Mouse (Mus musculus): ENCODE measurements around the gene Pdzd8. TPM values are rescaled to one million over a fixed set of nuclear protein-coding genes. Genes with fewer than 3 reads are reported as not detected.

The Pdzd8 gene
- polyA plus RNA-seq, 1 experiment from 2014 or later: 10.5 TPM

GRCm38 (mm10) chr19:59264838-59265532, 80.6 kb downstream of the Pdzd8 start:
- ATAC-seq (ENCODE audit: low FRiP score, low read depth): no peak
- no peak overlapping the region for H3K27ac ChIP-seq (replicated peaks)
- H3K9ac ChIP-seq: no peak overlapping the region
- no peak overlapping the region for H3K4me2 ChIP-seq
- no peaks in the 10 kb centered on the region for H3K36me3 ChIP-seq
- H3K4me3 ChIP-seq: no peak overlapping the region
- 0 out of 2 replicates have a peak, but pooled peaks cover 6% of the 10 kb centered on the region for H3K27me3 ChIP-seq
- no peaks in the 10 kb centered on the region for H3K9me3 ChIP-seq
- peaks cover 29% of the 10 kb centered on the region for H3K4me1 ChIP-seq (replicated peaks)
- WGBS: 54% methylated on average over 9 of the region's 9 CpGs

GRCm38 (mm10) chr19:59263171-59263570, 82.4 kb downstream of the Pdzd8 start:
- 87% methylated on average over 9 of the region's 9 CpGs for WGBS
- Histone ChIP-seq H3K9me3 (no peaks in the 10 kb centered on the region), H3K27me3 (0 out of 2 replicates have a peak, but pooled peaks cover 6% of the 10 kb centered on the region), H3K4me1 (replicated peaks) (peaks cover 29% of the 10 kb centered on the region), H3K27ac (replicated peaks) (no peak overlapping the region), H3K9ac (no peak overlapping the region), H3K4me3 (no peak overlapping the region), H3K4me2 (no peak overlapping the region), H3K36me3 (no peaks in the 10 kb centered on the region)
- ATAC-seq (ENCODE audit: low FRiP score, low read depth): no peak

- Histone ChIP-seq H3K4me1 (replicated peaks) (peaks cover 20% of the 10 kb centered on the region), H3K36me3 (no peaks in the 10 kb centered on the region), H3K4me2 (peak overlapping the region; percentile 80; the same call in 1 of the 2 replicates), H3K27me3 (0 out of 2 replicates have a peak, but pooled peaks cover 6% of the 10 kb centered on the region), H3K27ac (replicated peaks) (no peak overlapping the region), H3K9me3 (no peaks in the 10 kb centered on the region), H3K9ac (no peak overlapping the region), H3K4me3 (peak overlapping the region; percentile 37; the same call in 1 of the 2 replicates)
- 48% methylated on average over 7 of the region's 7 CpGs for WGBS
- ATAC-seq (ENCODE audit: low FRiP score, low read depth): no peak
Measured at GRCm38 (mm10) chr19:59261604-59262003, 84.0 kb downstream of the Pdzd8 start.

GRCm38 (mm10) chr19:59260718-59261442, 84.7 kb downstream of the Pdzd8 start, which contains the start of gene Slc18a2:
TSS of gene Slc18a2 (plus strand) at chr19:59260896.
- ATAC-seq (ENCODE audit: low FRiP score, low read depth): peak; percentile 68
- H3K4me1 ChIP-seq (replicated peaks): peaks cover 20% of the 10 kb centered on the region

GRCm38 (mm10) chr19:59259633-59260032, 85.9 kb downstream of the Pdzd8 start:
- WGBS: 35% methylated on average over 5 of the region's 5 CpGs
- peaks cover 16% of the 10 kb centered on the region for H3K4me1 ChIP-seq (replicated peaks)
- H3K27ac ChIP-seq (replicated peaks): no peak overlapping the region
- H3K27me3 ChIP-seq: 0 out of 2 replicates have a peak, but pooled peaks cover 6% of the 10 kb centered on the region
- H3K4me2 ChIP-seq: no peak overlapping the region
- H3K4me3 ChIP-seq: no peak overlapping the region
- no peaks in the 10 kb centered on the region for H3K36me3 ChIP-seq
- no peak for ATAC-seq (ENCODE audit: low FRiP score, low read depth)
- no peak overlapping the region for H3K9ac ChIP-seq
- no peaks in the 10 kb centered on the region for H3K9me3 ChIP-seq

More at GRCm38 (mm10) chr19:59260718-59261442, 84.7 kb downstream of the Pdzd8 start, which contains the start of gene Slc18a2:
- Histone ChIP-seq H3K9ac (peak within 1 kb of the TSS; percentile 23), H3K27ac (replicated peaks) (no peak within 1 kb of the TSS), H3K9me3 (no peaks in the 10 kb centered on the region), H3K27me3 (0 out of 2 replicates have a peak, but pooled peaks cover 6% of the 10 kb centered on the region), H3K4me3 (peak within 1 kb of the TSS; percentile 37), H3K36me3 (no peaks in the 10 kb centered on the region), H3K4me2 (peak within 1 kb of the TSS; percentile 80)
- WGBS: under 1% methylated on average over 54 of the region's 55 CpGs

- ATAC-seq (ENCODE audit: low FRiP score, low read depth): no peak
- Histone ChIP-seq H3K27ac (replicated peaks) (no peak overlapping the region), H3K4me1 (replicated peaks) (no peaks in the 10 kb centered on the region), H3K27me3 (no peaks in the 10 kb centered on the region), H3K36me3 (no peaks in the 10 kb centered on the region), H3K9ac (no peak overlapping the region), H3K9me3 (no peaks in the 10 kb centered on the region), H3K4me2 (no peak overlapping the region), H3K4me3 (no peak overlapping the region)
- 64% methylated on average over 2 of the region's 2 CpGs for WGBS
Measured at GRCm38 (mm10) chr19:59252651-59253050, 92.9 kb downstream of the Pdzd8 start.

GRCm38 (mm10) chr19:59248553-59249286, 96.9 kb downstream of the Pdzd8 start:
- Histone ChIP-seq H3K4me1 (replicated peaks) (no peaks in the 10 kb centered on the region), H3K4me3 (no peak overlapping the region), H3K27me3 (no peaks in the 10 kb centered on the region), H3K36me3 (no peaks in the 10 kb centered on the region), H3K27ac (replicated peaks) (no peak overlapping the region), H3K9me3 (no peaks in the 10 kb centered on the region), H3K9ac (no peak overlapping the region), H3K4me2 (no peak overlapping the region)
- 80% methylated on average over 11 of the region's 11 CpGs for WGBS
- ATAC-seq (ENCODE audit: low FRiP score, low read depth): no peak

GRCm38 (mm10) chr19:59248144-59248543, 97.4 kb downstream of the Pdzd8 start:
- Histone ChIP-seq H3K4me2 (no peak overlapping the region), H3K27ac (replicated peaks) (no peak overlapping the region), H3K4me1 (replicated peaks) (no peaks in the 10 kb centered on the region), H3K4me3 (no peak overlapping the region), H3K9ac (no peak overlapping the region), H3K9me3 (no peaks in the 10 kb centered on the region), H3K27me3 (no peaks in the 10 kb centered on the region), H3K36me3 (no peaks in the 10 kb centered on the region)
- 80% methylated on average over 4 of the region's 4 CpGs for WGBS
- no peak for ATAC-seq (ENCODE audit: low FRiP score, low read depth)

Other genes with a start within 250 kb of the Pdzd8 start
- gene Vax1, start 175.7 kb downstream of the Pdzd8 start, polyA plus RNA-seq (2015; fragmentation: Nextera tagmentation; extraction: Ambion mirVana): 0.14 TPM in 1 of 2 replicates, not detected in the other
- gene Kcnk18, start 126.6 kb downstream of the Pdzd8 start, polyA plus RNA-seq (2015; fragmentation: Nextera tagmentation; extraction: Ambion mirVana): 0.04 and 0.10 TPM in 2 replicates
- 17.4 and 18.5 TPM in 2 replicates for gene Slc18a2, start 84.9 kb downstream of the Pdzd8 start, polyA plus RNA-seq (2015; fragmentation: Nextera tagmentation; extraction: Ambion mirVana)
- 4.8 TPM in 1 of 2 replicates, not detected in the other for gene Rps12-ps3, start 23.5 kb downstream of the Pdzd8 start, polyA plus RNA-seq (2015; fragmentation: Nextera tagmentation; extraction: Ambion mirVana)
- 0.57 and 0.85 TPM in 2 replicates for gene Emx2, start 112.6 kb upstream of the Pdzd8 start, polyA plus RNA-seq (2015; fragmentation: Nextera tagmentation; extraction: Ambion mirVana)

Measured in hindbrain, embryonic 15.5 days (tissue).